7 mouse cellular contexts compared by ENCODE assay signal in the genomic region with DNA sequence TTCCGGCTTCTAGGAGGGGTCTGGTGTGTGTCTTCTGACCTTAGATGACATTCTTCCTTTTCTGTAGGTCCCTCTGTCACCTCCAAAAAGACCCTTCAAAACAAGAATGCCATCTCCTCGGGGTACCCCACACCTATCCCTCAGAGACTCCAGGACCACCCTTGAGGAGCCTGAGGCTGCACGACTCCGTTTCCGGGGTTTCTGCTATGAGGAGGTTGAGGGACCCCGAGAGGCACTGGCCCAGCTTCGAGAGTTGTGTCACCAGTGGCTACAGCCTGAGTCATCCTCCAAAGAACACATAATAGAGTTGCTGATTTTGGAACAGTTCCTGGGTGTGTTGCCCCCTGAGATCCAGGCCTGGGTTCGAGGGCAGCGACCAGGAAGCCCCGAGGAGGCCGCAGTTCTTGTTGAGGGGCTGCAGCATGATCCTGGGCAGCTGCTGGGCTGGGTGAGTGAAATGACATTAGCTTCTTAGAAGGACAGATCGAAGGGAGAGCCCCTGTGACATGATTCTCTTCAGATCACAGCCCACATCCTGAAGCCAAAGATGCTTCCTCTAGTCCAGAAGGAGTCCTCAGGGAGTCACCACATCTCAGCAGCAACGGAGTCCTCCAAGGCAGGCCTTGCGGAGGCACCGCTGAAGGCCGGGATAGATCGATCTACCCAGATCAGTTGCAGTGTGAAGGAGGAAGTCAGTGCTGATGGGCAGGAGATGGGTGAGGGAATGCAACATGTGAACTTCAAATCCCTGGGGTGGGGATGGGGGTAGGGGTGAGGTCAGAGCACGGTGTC. TPM values are rescaled to one million over a fixed set of nuclear protein-coding genes. Genes with fewer than 3 reads are reported as not detected.
A peak's percentile ranks its signal among the peaks of the same experiment; 100 is the strongest.
DNase-seq lines count a peak whose midpoint lies in the region; ATAC-seq lines count a peak whose summit lies in the region.

No protein-coding gene starts in this region.

- H3K27ac ChIP-seq in forebrain, embryonic 15.5 days (replicated peaks): peak overlapping the region; percentile 93; the same call in 1 of the 2 replicates
- H3K27ac ChIP-seq in limb, embryonic 12.5 days: peak overlapping the region; percentile 92
- no peak overlapping the region for H3K27ac ChIP-seq in stomach, embryonic 15.5 days

- peaks cover 21% of the 10 kb centered on the region for H3K36me3 ChIP-seq in megakaryocyte, embryonic 14.5 days (replicated peaks; ENCODE audit: low read length)
- peaks cover 5% of the 10 kb centered on the region; the same call in 1 of the 2 replicates for H3K36me3 ChIP-seq in forebrain, embryonic 15.5 days
- peaks cover 14% of the 10 kb centered on the region; the same call in 1 of the 2 replicates for H3K36me3 ChIP-seq in limb, embryonic 12.5 days
- H3K36me3 ChIP-seq in stomach, embryonic 15.5 days: 0 out of 2 replicates have a peak, but pooled peaks cover 3% of the 10 kb centered on the region

- 91% methylated on average over 18 of the region's 18 CpGs for WGBS in forebrain, embryonic 15.5 days
- 78% methylated on average over 18 of the region's 18 CpGs for WGBS in limb, embryonic 12.5 days
- 76% methylated on average over 18 of the region's 18 CpGs for whole genome bisulfite sequencing in stomach, embryonic 15.5 days

- peaks cover 30% of the 10 kb centered on the region for H3K4me1 ChIP-seq in megakaryocyte, embryonic 14.5 days
- H3K4me1 ChIP-seq in forebrain, embryonic 15.5 days: peaks cover 17% of the 10 kb centered on the region
- peaks cover 20% of the 10 kb centered on the region for H3K4me1 ChIP-seq in limb, embryonic 12.5 days (replicated peaks)
- H3K4me1 ChIP-seq in stomach, embryonic 15.5 days: peaks cover 16% of the 10 kb centered on the region

- no peaks in the 10 kb centered on the region for H3K27me3 ChIP-seq in megakaryocyte, embryonic 14.5 days (replicated peaks)
- H3K27me3 ChIP-seq in forebrain, embryonic 15.5 days: no peaks in the 10 kb centered on the region
- no peaks in the 10 kb centered on the region for H3K27me3 ChIP-seq in limb, embryonic 12.5 days
- no peaks in the 10 kb centered on the region for H3K27me3 ChIP-seq in stomach, embryonic 15.5 days (replicated peaks)

- H3K9ac ChIP-seq in forebrain, embryonic 15.5 days (replicated peaks): peak overlapping the region; percentile 57; the same call in 1 of the 2 replicates
- H3K9ac ChIP-seq in limb, embryonic 12.5 days (replicated peaks): no peak overlapping the region
- H3K9ac ChIP-seq in stomach, embryonic 15.5 days: no peak overlapping the region; the same call in 1 of the 2 replicates

- peak overlapping the region; percentile 56 for H3K4me2 ChIP-seq in forebrain, embryonic 15.5 days (replicated peaks)
- H3K4me2 ChIP-seq in limb, embryonic 12.5 days: peak overlapping the region; percentile 72
- H3K4me2 ChIP-seq in stomach, embryonic 15.5 days: peak overlapping the region; percentile 86; the same call in 1 of the 2 replicates

- DNase-seq in ovary, postnatal 36 days (ENCODE audit: low spot score): no peak
- DNase-seq in T-cell, adult 2 months (ENCODE audit: low spot score): no peak

- H3K9me3 ChIP-seq in megakaryocyte, embryonic 14.5 days: no peaks in the 10 kb centered on the region
- no peaks in the 10 kb centered on the region for H3K9me3 ChIP-seq in forebrain, embryonic 15.5 days
- no peaks in the 10 kb centered on the region for H3K9me3 ChIP-seq in limb, embryonic 12.5 days
- no peaks in the 10 kb centered on the region for H3K9me3 ChIP-seq in stomach, embryonic 15.5 days

- ATAC-seq in megakaryocyte, adult 5-6 weeks (ENCODE audit: poor library complexity, severe bottlenecking): no peak
- ATAC-seq in forebrain, embryonic 15.5 days (replicated peaks): no peak
- no peak for ATAC-seq in limb, embryonic 12.5 days (ENCODE audit: insufficient number of reproducible peaks, insufficient read depth, low FRiP score, low TSS enrichment, low read depth)
- no peak for ATAC-seq in stomach, embryonic 15.5 days (ENCODE audit: insufficient read depth, low FRiP score, low read depth)

- peak overlapping the region; percentile 95 for H3K4me3 ChIP-seq in megakaryocyte, embryonic 14.5 days (replicated peaks)
- peak overlapping the region; percentile 54 for H3K4me3 ChIP-seq in forebrain, embryonic 15.5 days
- no peak overlapping the region for H3K4me3 ChIP-seq in limb, embryonic 12.5 days (replicated peaks)
- peak overlapping the region; percentile 78; the same call in 1 of the 2 replicates for H3K4me3 ChIP-seq in stomach, embryonic 15.5 days (replicated peaks)

RNA-seq across cellular contexts. Expression of gene Zfp446, which starts 1.5 kb away (rescaled TPM):
- polyA plus RNA-seq in megakaryocyte, embryonic 14.5 days (2012; ENCODE audit: insufficient read depth, low replicate concordance): 1.7 and 3.2 TPM in 2 replicates
- total RNA-seq in megakaryocyte, adult 5-6 weeks (2015): 1.7 and 1.8 TPM in 2 replicates
- total RNA-seq in megakaryocyte, adult 5-6 weeks (2017): 0.92 and 2.2 TPM in 2 replicates
- polyA plus RNA-seq in forebrain, embryonic 15.5 days (2015; fragmentation: Nextera tagmentation; extraction: Ambion mirVana): 11.7 and 12.5 TPM in 2 replicates
- polyA plus RNA-seq in limb, embryonic 12.5 days (2016; fragmentation: Nextera tagmentation; extraction: Ambion mirVana): 11.4 and 13.5 TPM in 2 replicates
- polyA plus RNA-seq in stomach, embryonic 15.5 days (2015; fragmentation: Nextera tagmentation; extraction: Ambion mirVana): 6.9 and 8.4 TPM in 2 replicates

RNA-seq across cellular contexts. Expression of gene Zfp324, which starts 13.5 kb away (rescaled TPM):
- 1.9 and 2.1 TPM in 2 replicates for polyA plus RNA-seq in megakaryocyte, embryonic 14.5 days (2012; ENCODE audit: insufficient read depth, low replicate concordance)
- total RNA-seq in megakaryocyte, adult 5-6 weeks (2015): 2.3 and 2.4 TPM in 2 replicates
- total RNA-seq in megakaryocyte, adult 5-6 weeks (2017): 4.7 and 5.1 TPM in 2 replicates
- 15.9 TPM in 2 replicates for polyA plus RNA-seq in forebrain, embryonic 15.5 days (2015; fragmentation: Nextera tagmentation; extraction: Ambion mirVana)
- polyA plus RNA-seq in limb, embryonic 12.5 days (2016; fragmentation: Nextera tagmentation; extraction: Ambion mirVana): 10.9 and 13.3 TPM in 2 replicates
- 8.9 and 10.3 TPM in 2 replicates for polyA plus RNA-seq in stomach, embryonic 15.5 days (2015; fragmentation: Nextera tagmentation; extraction: Ambion mirVana)

RNA-seq across cellular contexts. Expression of gene Slc27a5, which starts 18.9 kb away (rescaled TPM):
- polyA plus RNA-seq in megakaryocyte, embryonic 14.5 days (2012; ENCODE audit: insufficient read depth, low replicate concordance): not detected in 2 replicates
- total RNA-seq in megakaryocyte, adult 5-6 weeks (2015): not detected in 2 replicates
- not detected in 2 replicates for total RNA-seq in megakaryocyte, adult 5-6 weeks (2017)
- 0.20 and 0.50 TPM in 2 replicates for polyA plus RNA-seq in forebrain, embryonic 15.5 days (2015; fragmentation: Nextera tagmentation; extraction: Ambion mirVana)
- polyA plus RNA-seq in limb, embryonic 12.5 days (2016; fragmentation: Nextera tagmentation; extraction: Ambion mirVana): 0.12 TPM in 1 of 2 replicates, not detected in the other
- polyA plus RNA-seq in stomach, embryonic 15.5 days (2015; fragmentation: Nextera tagmentation; extraction: Ambion mirVana): 0.64 and 1.8 TPM in 2 replicates

RNA-seq across cellular contexts. Expression of gene Trim28, which starts 19.8 kb away (rescaled TPM):
- polyA plus RNA-seq in megakaryocyte, embryonic 14.5 days (2012; ENCODE audit: insufficient read depth, low replicate concordance): 55.5 and 236 TPM in 2 replicates
- 137 and 186 TPM in 2 replicates for total RNA-seq in megakaryocyte, adult 5-6 weeks (2015)
- total RNA-seq in megakaryocyte, adult 5-6 weeks (2017): 207 and 222 TPM in 2 replicates
- polyA plus RNA-seq in forebrain, embryonic 15.5 days (2015; fragmentation: Nextera tagmentation; extraction: Ambion mirVana): 252 and 278 TPM in 2 replicates
- polyA plus RNA-seq in limb, embryonic 12.5 days (2016; fragmentation: Nextera tagmentation; extraction: Ambion mirVana): 496 and 531 TPM in 2 replicates
- 216 and 252 TPM in 2 replicates for polyA plus RNA-seq in stomach, embryonic 15.5 days (2015; fragmentation: Nextera tagmentation; extraction: Ambion mirVana)

RNA-seq across cellular contexts. Expression of gene Zbtb45, which starts 30.7 kb away (rescaled TPM):
- polyA plus RNA-seq in megakaryocyte, embryonic 14.5 days (2012; ENCODE audit: insufficient read depth, low replicate concordance): 52.8 and 179 TPM in 2 replicates
- 7.4 and 11.0 TPM in 2 replicates for total RNA-seq in megakaryocyte, adult 5-6 weeks (2015)
- 6.6 and 9.5 TPM in 2 replicates for total RNA-seq in megakaryocyte, adult 5-6 weeks (2017)
- 40.4 and 44.2 TPM in 2 replicates for polyA plus RNA-seq in forebrain, embryonic 15.5 days (2015; fragmentation: Nextera tagmentation; extraction: Ambion mirVana)
- polyA plus RNA-seq in limb, embryonic 12.5 days (2016; fragmentation: Nextera tagmentation; extraction: Ambion mirVana): 28.7 and 29.9 TPM in 2 replicates
- 20.4 and 21.9 TPM in 2 replicates for polyA plus RNA-seq in stomach, embryonic 15.5 days (2015; fragmentation: Nextera tagmentation; extraction: Ambion mirVana)
